Mouse (Mus musculus) megakaryocyte, embryonic 14.5 days (primary cell): ENCODE measurements at regions not wholly inside any gene's neighbourhood (a gene's known extent, or its start where the extent isn't known, plus 50 kb on each side); places are given as distances from the start of the nearest gene placed in this dataset.

ENCODE experiments used
- H3K27me3 ChIP-seq: replicated peaks from 2 replicates; pipeline ENCODE3; 2012; ENCODE audit warnings: inconsistent platforms
- H3K36me3 ChIP-seq: replicated peaks from 2 replicates; pipeline ENCODE3; 2012; ENCODE audit warnings: low read length, inconsistent platforms, mixed read lengths
- H3K4me1 ChIP-seq: 2 replicates; pipeline ENCODE4 v1.6.1; 2012; ENCODE audit warnings: inconsistent platforms
- H3K4me3 ChIP-seq: replicated peaks from 2 replicates; pipeline ENCODE3; 2012; ENCODE audit warnings: moderate library complexity, mild to moderate bottlenecking, inconsistent platforms
- H3K9me3 ChIP-seq: 2 replicates; pipeline ENCODE4 v1.6.1; 2012; ENCODE audit warnings: inconsistent platforms
- FLI1 ChIP-seq: IDR thresholded peaks from 2 replicates; pipeline ENCODE4 v1.6.1; 2012; ENCODE audit warnings: low read length, inconsistent platforms, mixed read lengths
- GATA1 ChIP-seq: IDR thresholded peaks from 3 replicates; pipeline ENCODE4 v1.6.1; 2012; ENCODE audit warnings: mixed read lengths, low read length, inconsistent platforms, borderline replicate concordance

DNA sequence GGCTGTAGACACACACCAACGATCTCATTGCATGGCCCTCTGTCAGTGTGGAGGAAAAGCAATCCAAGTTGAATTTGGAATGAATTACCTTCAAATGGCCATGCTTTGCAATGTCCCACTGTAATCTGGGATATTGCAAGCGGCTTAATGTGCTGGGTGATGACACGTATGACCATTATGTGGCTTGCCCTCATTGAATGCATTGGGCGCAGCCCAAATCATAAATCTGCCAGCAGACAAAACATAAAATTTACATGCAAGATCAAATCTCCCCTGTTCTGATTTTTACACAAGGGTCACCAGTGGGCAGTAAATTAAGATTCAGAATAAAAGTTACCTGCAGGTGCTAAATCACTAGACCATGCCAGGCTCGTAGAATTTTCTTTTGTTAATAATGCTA lies 244.9 kb downstream of the Ppp4r2 start:
- Histone ChIP-seq H3K27me3 (no peaks in the 10 kb centered on the region), H3K9me3 (peaks cover 5% of the 10 kb centered on the region), H3K36me3 (no peaks in the 10 kb centered on the region), H3K4me3 (no peak overlapping the region), H3K4me1 (no peaks in the 10 kb centered on the region)
- TF ChIP-seq GATA1: no peak
- no peak for TF ChIP-seq FLI1

DNA sequence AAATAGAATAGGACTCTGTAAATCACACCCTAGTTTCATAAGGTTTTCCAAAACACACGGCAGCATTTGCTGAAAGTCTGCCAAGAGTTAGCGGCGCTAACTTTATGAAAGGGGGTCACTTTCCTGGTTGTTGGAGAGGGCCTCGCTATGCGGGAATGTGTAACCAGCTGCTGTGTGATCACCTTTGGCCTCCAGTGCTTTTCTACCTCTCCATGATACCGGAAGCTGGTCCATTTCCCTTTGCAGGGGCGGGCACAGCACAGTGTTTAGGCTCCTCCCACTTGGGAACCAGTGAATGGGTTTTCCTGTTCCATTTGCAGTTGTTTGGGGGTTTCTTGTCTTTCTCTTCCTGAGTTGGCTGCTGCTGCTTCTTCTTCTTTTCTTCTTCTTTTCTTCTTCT lies 250.3 kb downstream of the Ppp4r2 start:
- no peaks in the 10 kb centered on the region for H3K27me3 ChIP-seq
- no peaks in the 10 kb centered on the region for H3K9me3 ChIP-seq
- no peak overlapping the region for H3K4me3 ChIP-seq
- H3K36me3 ChIP-seq: no peaks in the 10 kb centered on the region
- TF ChIP-seq FLI1 (no peak), GATA1 (no peak)
- no peaks in the 10 kb centered on the region for H3K4me1 ChIP-seq

DNA sequence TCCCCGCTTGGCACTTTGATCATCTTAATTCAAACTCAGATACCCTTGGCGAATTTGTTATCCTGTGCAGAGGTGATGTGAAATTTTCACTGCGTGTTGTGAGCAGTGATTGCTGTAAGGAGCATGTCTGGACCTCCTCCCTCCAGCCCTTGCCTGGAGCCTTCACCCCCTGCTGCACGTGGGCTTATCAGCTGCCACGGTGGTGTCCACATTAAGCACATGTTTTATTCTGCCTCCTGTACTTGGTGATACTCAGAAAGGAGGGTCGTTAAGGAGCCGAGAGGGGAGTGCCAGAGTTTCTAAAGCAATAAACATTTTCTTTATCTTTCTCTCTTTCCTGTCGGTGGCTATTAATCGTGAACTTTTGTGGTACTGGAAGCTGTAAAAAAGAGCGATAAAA lies 258.8 kb downstream of the Ppp4r2 start:
- H3K27me3 ChIP-seq: no peaks in the 10 kb centered on the region
- H3K4me1 ChIP-seq: no peaks in the 10 kb centered on the region
- no peak overlapping the region for H3K4me3 ChIP-seq
- H3K9me3 ChIP-seq: peaks cover 12% of the 10 kb centered on the region; the same call in 1 of the 2 replicates
- TF ChIP-seq FLI1 (no peak), GATA1 (no peak)
- H3K36me3 ChIP-seq: no peaks in the 10 kb centered on the region
